ENCODE assay signal across 16 mouse cellular contexts in genomic region chr17:84532909-84533499, GRCm38 (mm10). TPM values are rescaled to one million over a fixed set of nuclear protein-coding genes. Genes with fewer than 3 reads are reported as not detected.
A peak's percentile ranks its signal among the peaks of the same experiment; 100 is the strongest.
DNase-seq lines count a peak whose midpoint lies in the region; ATAC-seq lines count a peak whose summit lies in the region.
"Had no signal": no experiment of that assay in that cellular context is flagged by ENCODE, and none has a peak within 500 bp of the region (broad histone marks: within the 10 kb centered on the region; RNA-seq: fewer than 3 reads in every experiment).

No protein-coding gene starts in this region.

- WGBS in kidney, embryonic 15.5 days = 56% methylated on average over 8 of the region's 8 CpGs
- WGBS in kidney, embryonic 16.5 days = 58% methylated on average over 8 of the region's 8 CpGs
- WGBS in midbrain, embryonic 11.5 days = 67% methylated on average over 8 of the region's 8 CpGs
- WGBS in midbrain, embryonic 13.5 days = 66% methylated on average over 8 of the region's 8 CpGs

- H3K27ac ChIP-seq in kidney, embryonic 15.5 days = peak overlapping the region; percentile 45; the same call in 1 of the 2 replicates
- H3K27ac ChIP-seq in kidney, embryonic 16.5 days (ENCODE audit: low read length) = no peak overlapping the region
- H3K27ac ChIP-seq in midbrain, embryonic 11.5 days (ENCODE audit: low read depth, low read length) = 0 out of 2 replicates have a peak overlapping the region, but pooled peaks have one; percentile 12
- no peak overlapping the region for H3K27ac ChIP-seq in midbrain, embryonic 13.5 days
- H3K27ac ChIP-seq: heart, embryonic 15.5 days; liver, embryonic 15.5 days had no signal

- peaks cover 7% of the 10 kb centered on the region; the same call in 1 of the 2 replicates for H3K36me3 ChIP-seq in kidney, embryonic 15.5 days
- 0 out of 2 replicates have a peak, but pooled peaks cover 8% of the 10 kb centered on the region for H3K36me3 ChIP-seq in kidney, embryonic 16.5 days (ENCODE audit: insufficient read depth, low read length)
- no peaks in the 10 kb centered on the region for H3K36me3 ChIP-seq in midbrain, embryonic 11.5 days (ENCODE audit: control insufficient read depth, insufficient read depth, low read length)
- no peaks in the 10 kb centered on the region for H3K36me3 ChIP-seq in midbrain, embryonic 13.5 days
- H3K36me3 ChIP-seq: heart, embryonic 15.5 days; liver, embryonic 15.5 days had no signal

- H3K9ac ChIP-seq in kidney, embryonic 15.5 days = no peak overlapping the region
- H3K9ac ChIP-seq in kidney, embryonic 16.5 days (replicated peaks; ENCODE audit: low read length) = no peak overlapping the region
- H3K9ac ChIP-seq in midbrain, embryonic 11.5 days (ENCODE audit: low read length) = no peak overlapping the region
- no peak overlapping the region for H3K9ac ChIP-seq in midbrain, embryonic 13.5 days (replicated peaks)
- H3K9ac ChIP-seq: heart, embryonic 15.5 days; liver, embryonic 15.5 days had no signal

- no peaks in the 10 kb centered on the region for H3K9me3 ChIP-seq in kidney, embryonic 15.5 days (replicated peaks)
- H3K9me3 ChIP-seq in kidney, embryonic 16.5 days (ENCODE audit: low read length) = 0 out of 2 replicates have a peak, but pooled peaks cover 3% of the 10 kb centered on the region
- no peaks in the 10 kb centered on the region for H3K9me3 ChIP-seq in midbrain, embryonic 11.5 days (ENCODE audit: control insufficient read depth, low read length)
- H3K9me3 ChIP-seq in midbrain, embryonic 13.5 days = 0 out of 2 replicates have a peak, but pooled peaks cover 2% of the 10 kb centered on the region
- H3K9me3 ChIP-seq: heart, embryonic 15.5 days; liver, embryonic 15.5 days had no signal

- DNase-seq in midbrain, embryonic 11.5 days (ENCODE audit: low spot score, missing footprints) = peak; percentile 49
- DNase-seq in NIH3T3 (ENCODE audit: low read depth) = peak; percentile 59
- peak; percentile 39 for DNase-seq in lung, postnatal 36 days
- no peak for DNase-seq in cerebellum, adult 9-11 months
- no peak for DNase-seq in testis, postnatal 14 days (ENCODE audit: low spot score)
- DNase-seq: cerebellum, adult 18-20 months; gastrocnemius, postnatal 36 days; kidney, postnatal 36 days; right cerebral cortex, postnatal 25 days; thymus, postnatal 14 days had no signal

- no peak for ATAC-seq in kidney, embryonic 15.5 days (replicated peaks; ENCODE audit: low FRiP score)
- no peak for ATAC-seq in kidney, embryonic 16.5 days (ENCODE audit: low FRiP score, low TSS enrichment)
- ATAC-seq in midbrain, embryonic 11.5 days (ENCODE audit: low FRiP score) = peak; percentile 76; the same call in 1 of the 2 replicates
- no peak for ATAC-seq in midbrain, embryonic 13.5 days

- H3K4me2 ChIP-seq in kidney, embryonic 15.5 days = no peak overlapping the region
- H3K4me2 ChIP-seq in kidney, embryonic 16.5 days (replicated peaks; ENCODE audit: low read depth, low read length) = no peak overlapping the region
- H3K4me2 ChIP-seq in midbrain, embryonic 11.5 days = no peak overlapping the region
- no peak overlapping the region for H3K4me2 ChIP-seq in midbrain, embryonic 13.5 days (replicated peaks)
- H3K4me2 ChIP-seq: heart, embryonic 15.5 days; liver, embryonic 15.5 days had no signal

- H3K27me3 ChIP-seq in kidney, embryonic 15.5 days = no peaks in the 10 kb centered on the region
- no peaks in the 10 kb centered on the region for H3K27me3 ChIP-seq in kidney, embryonic 16.5 days (ENCODE audit: insufficient read depth, low read length)
- H3K27me3 ChIP-seq in midbrain, embryonic 11.5 days (ENCODE audit: control insufficient read depth, insufficient read depth, low read length) = no peaks in the 10 kb centered on the region
- H3K27me3 ChIP-seq in midbrain, embryonic 13.5 days = no peaks in the 10 kb centered on the region
- H3K27me3 ChIP-seq: CH12.LX; heart, embryonic 15.5 days; liver, embryonic 15.5 days had no signal

- H3K4me3 ChIP-seq in kidney, embryonic 15.5 days (replicated peaks) = no peak overlapping the region
- no peak overlapping the region for H3K4me3 ChIP-seq in kidney, embryonic 16.5 days (ENCODE audit: low read length)
- no peak overlapping the region for H3K4me3 ChIP-seq in midbrain, embryonic 11.5 days (ENCODE audit: low read depth, low read length)
- no peak overlapping the region for H3K4me3 ChIP-seq in midbrain, embryonic 13.5 days (replicated peaks)
- H3K4me3 ChIP-seq: heart, embryonic 15.5 days; liver, embryonic 15.5 days had no signal

- peaks cover 29% of the 10 kb centered on the region for H3K4me1 ChIP-seq in kidney, embryonic 15.5 days
- H3K4me1 ChIP-seq in kidney, embryonic 16.5 days (ENCODE audit: insufficient read depth, low read length) = peaks cover 19% of the 10 kb centered on the region
- peaks cover 3% of the 10 kb centered on the region; the same call in 1 of the 2 replicates for H3K4me1 ChIP-seq in midbrain, embryonic 11.5 days (ENCODE audit: control insufficient read depth, insufficient read depth, low read length)
- H3K4me1 ChIP-seq in midbrain, embryonic 13.5 days (replicated peaks) = peaks cover 11% of the 10 kb centered on the region; the same call in 1 of the 2 replicates
- H3K4me1 ChIP-seq: liver, embryonic 15.5 days had no signal

RNA-seq across cellular contexts. Expression of gene Plekhh2, which starts 21.3 kb away (rescaled TPM):
- 10.3 and 11.9 TPM in 2 replicates for polyA plus RNA-seq in kidney, embryonic 15.5 days (2015; fragmentation: Nextera tagmentation; extraction: Ambion mirVana)
- 10.5 and 12.2 TPM in 2 replicates for polyA plus RNA-seq in kidney, embryonic 16.5 days (2015; fragmentation: Nextera tagmentation; extraction: Ambion mirVana)
- polyA plus RNA-seq in midbrain, embryonic 11.5 days (2014; fragmentation: Nextera tagmentation; extraction: Ambion mirVana) = 2.8 and 3.1 TPM in 2 replicates
- polyA plus RNA-seq in midbrain, embryonic 13.5 days (2015; fragmentation: Nextera tagmentation; extraction: Ambion mirVana) = 1.6 and 1.7 TPM in 2 replicates

Comparison
In these comparisons a context has a peak if more than half of its experiments do, and no peak if none do; other contexts are left out.
1. H3K27ac ChIP-seq: peak in kidney, embryonic 15.5 days (single experiment) and midbrain, embryonic 11.5 days (single experiment); none in kidney, embryonic 16.5 days (single experiment) and midbrain, embryonic 13.5 days (single experiment).
2. DNase-seq: peak in midbrain, embryonic 11.5 days (single experiment), NIH3T3 (single experiment) and lung, postnatal 36 days (single experiment); none in cerebellum, adult 9-11 months (single experiment) and testis, postnatal 14 days (single experiment).